Mouse (Mus musculus): ENCODE data around the gene Znrf3.

GRCm38 (mm10) chr11:5325217-5325616 is 119.4 kb downstream of the Znrf3 start:
- TF ChIP-seq MYOG (IDR thresholded peaks at IDR 0.05; ENCODE audit: control insufficient read depth in 1 of 3, insufficient read depth in 1 of 3, insufficient read length in 2 of 3, low read depth in 2 of 3) (no peak), POLR2AphosphoS2 (IDR thresholded peaks at IDR 0.05; ENCODE audit: insufficient read length, low read depth) (no peak), POLR2A (IDR thresholded peaks at IDR 0.05; ENCODE audit: insufficient read length, low read depth) (no peak), SRF (IDR thresholded peaks at IDR 0.05; ENCODE audit: control insufficient read depth, insufficient read length, low read depth) (no peak), E2F4 (IDR thresholded peaks at IDR 0.05; ENCODE audit: insufficient read depth) (no peak), CEBPB (IDR thresholded peaks at IDR 0.05; ENCODE audit: insufficient read depth, poor library complexity, severe bottlenecking) (no peak), USF1 (IDR thresholded peaks at IDR 0.05; ENCODE audit: low read depth) (no peak), MYOD1 (IDR thresholded peaks at IDR 0.05; ENCODE audit: control insufficient read depth in 1 of 3, insufficient read length in 2 of 3, low read depth in 2 of 3) (no peak), TCF3 (IDR thresholded peaks at IDR 0.05; ENCODE audit: insufficient read length, low read depth) (no peak), MAX (IDR thresholded peaks at IDR 0.05; ENCODE audit: low read depth) (no peak), TCF12 (IDR thresholded peaks at IDR 0.05; ENCODE audit: insufficient read depth, poor library complexity, severe bottlenecking) (no peak)

Data from myocyte (in vitro differentiated cells).